Mouse (Mus musculus) stomach, embryonic 15.5 days (tissue): ENCODE results near the gene Zzz3. TPM values are rescaled to one million over a fixed set of nuclear protein-coding genes. Genes with fewer than 3 reads are reported as not detected.
A peak's percentile ranks its signal among the peaks of the same experiment; 100 is the strongest.

ENCODE experiments used
- ATAC-seq: fragments of 200-750 bp; cut with Nextera tagmentation; 2 replicates; pipeline ENCODE4 v1.8.0; 2017; ENCODE audit warnings: low read depth, moderate number of reproducible peaks, moderate TSS enrichment; ENCODE audit not compliant: insufficient read depth, low FRiP score
- H3K27ac ChIP-seq: fragments of 300-500 bp; sonication (generic); 2 replicates; pipeline ENCODE4 v1.5.1; 2015; ENCODE audit warnings: mild to moderate bottlenecking, inconsistent platforms
- H3K27me3 ChIP-seq: fragments of 300-500 bp; sonication (generic); replicated peaks from 2 replicates; pipeline ENCODE4 v1.6.1; 2015; ENCODE audit warnings: inconsistent platforms
- H3K36me3 ChIP-seq: fragments of 300-500 bp; sonication (generic); 2 replicates; pipeline ENCODE4 v1.6.1; 2015; ENCODE audit warnings: inconsistent platforms
- H3K4me1 ChIP-seq: fragments of 300-500 bp; sonication (generic); 2 replicates; pipeline ENCODE4 v1.6.1; 2015; ENCODE audit warnings: inconsistent platforms
- H3K4me2 ChIP-seq: fragments of 300-500 bp; sonication (generic); 2 replicates; pipeline ENCODE4 v1.6.1; 2015; ENCODE audit warnings: mild to moderate bottlenecking, inconsistent platforms
- H3K4me3 ChIP-seq: fragments of 300-500 bp; sonication (generic); replicated peaks from 2 replicates; pipeline ENCODE4 v1.5.1; 2015; ENCODE audit warnings: inconsistent platforms
- H3K9ac ChIP-seq: fragments of 300-500 bp; sonication (generic); 2 replicates; pipeline ENCODE4 v1.6.1; 2015; ENCODE audit warnings: inconsistent platforms
- H3K9me3 ChIP-seq: fragments of 300-500 bp; sonication (generic); 2 replicates; pipeline ENCODE4 v1.6.1; 2016; ENCODE audit warnings: inconsistent platforms
- WGBS: fragments of 180-500 bp; shearing (Covaris S2); methylation state at CpG from one replicate; pipeline ENCODE4 v1.1.7; 2015; 5-methylcytosine and 5-hydroxymethylcytosine counted together
- polyA plus RNA-seq: library from polyadenylated mRNA; unstranded; fragments of >200 nt; fragmentation: Nextera tagmentation; extraction: Ambion mirVana; gene quantifications from 2 replicates; pipeline ENCODE4 v1.2.1, GENCODE M21; 2015

Gene Zzz3
- 41.7 and 44.5 TPM in 2 replicates for polyA plus RNA-seq

DNA sequence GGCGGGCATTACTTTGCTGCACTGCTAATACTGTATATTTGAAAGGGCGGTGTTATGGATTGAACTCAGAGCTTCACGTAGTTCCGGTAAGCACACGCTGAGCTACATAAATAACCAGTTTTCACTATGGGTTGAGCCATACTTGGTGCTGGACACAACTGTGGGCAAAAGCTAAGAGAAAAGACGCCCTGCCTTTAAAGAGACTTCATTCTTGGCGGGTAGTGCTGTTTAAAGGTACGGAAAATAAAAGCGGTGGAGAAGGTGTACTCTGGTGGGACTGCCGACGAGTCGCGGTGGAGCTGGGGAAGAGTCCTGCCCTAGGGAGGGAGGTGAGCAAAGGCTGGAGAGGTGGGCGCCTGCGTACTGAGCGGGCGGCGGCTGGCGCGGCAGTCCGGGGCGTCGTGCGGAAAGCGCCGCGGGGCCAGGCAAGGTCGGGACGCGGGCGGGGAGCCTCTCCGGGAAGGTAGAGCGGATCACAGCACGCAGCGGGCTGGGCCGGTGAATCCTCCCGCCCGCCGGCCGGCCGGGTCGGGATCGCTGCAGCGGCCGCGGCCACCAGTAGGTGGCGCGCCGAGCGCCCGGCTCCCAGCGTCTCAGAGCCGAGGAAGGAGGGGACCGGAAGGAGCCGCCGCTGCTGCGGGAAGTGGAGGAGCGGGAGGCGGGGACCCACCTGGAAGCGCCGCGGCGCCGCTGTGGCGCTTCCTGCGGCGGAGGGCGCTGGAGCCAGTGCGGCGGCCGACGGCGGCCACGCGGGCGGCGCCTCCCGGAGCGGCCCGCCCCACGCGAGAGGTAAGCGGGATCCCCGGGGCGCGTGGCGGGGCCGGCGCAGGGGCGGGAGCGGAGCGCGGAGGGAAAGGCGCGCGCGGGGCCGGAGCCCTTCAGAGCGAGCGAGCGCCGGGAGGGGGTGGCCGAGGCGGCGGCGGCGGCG, at the start of gene Zzz3:
TSS of gene Zzz3 (plus strand) at position 124 of the 928 bp plus-strand sequence.
- H3K9me3 ChIP-seq, result no peaks in the 10 kb centered on the region
- H3K4me2 ChIP-seq, result peak within 1 kb of the TSS; percentile 72
- H3K9ac ChIP-seq, result peak within 1 kb of the TSS; percentile 85
- peak within 1 kb of the TSS; percentile 99 for H3K27ac ChIP-seq
- peak; percentile 90 for ATAC-seq
- under 1% methylated on average over 101 of the region's 108 CpGs for WGBS
- peaks cover 16% of the 10 kb centered on the region; the same call in 1 of the 2 replicates for H3K4me1 ChIP-seq
- peak within 1 kb of the TSS; percentile 87 for H3K4me3 ChIP-seq
- no peaks in the 10 kb centered on the region for H3K27me3 ChIP-seq
- H3K36me3 ChIP-seq, result 0 out of 2 replicates have a peak, but pooled peaks cover 2% of the 10 kb centered on the region

DNA sequence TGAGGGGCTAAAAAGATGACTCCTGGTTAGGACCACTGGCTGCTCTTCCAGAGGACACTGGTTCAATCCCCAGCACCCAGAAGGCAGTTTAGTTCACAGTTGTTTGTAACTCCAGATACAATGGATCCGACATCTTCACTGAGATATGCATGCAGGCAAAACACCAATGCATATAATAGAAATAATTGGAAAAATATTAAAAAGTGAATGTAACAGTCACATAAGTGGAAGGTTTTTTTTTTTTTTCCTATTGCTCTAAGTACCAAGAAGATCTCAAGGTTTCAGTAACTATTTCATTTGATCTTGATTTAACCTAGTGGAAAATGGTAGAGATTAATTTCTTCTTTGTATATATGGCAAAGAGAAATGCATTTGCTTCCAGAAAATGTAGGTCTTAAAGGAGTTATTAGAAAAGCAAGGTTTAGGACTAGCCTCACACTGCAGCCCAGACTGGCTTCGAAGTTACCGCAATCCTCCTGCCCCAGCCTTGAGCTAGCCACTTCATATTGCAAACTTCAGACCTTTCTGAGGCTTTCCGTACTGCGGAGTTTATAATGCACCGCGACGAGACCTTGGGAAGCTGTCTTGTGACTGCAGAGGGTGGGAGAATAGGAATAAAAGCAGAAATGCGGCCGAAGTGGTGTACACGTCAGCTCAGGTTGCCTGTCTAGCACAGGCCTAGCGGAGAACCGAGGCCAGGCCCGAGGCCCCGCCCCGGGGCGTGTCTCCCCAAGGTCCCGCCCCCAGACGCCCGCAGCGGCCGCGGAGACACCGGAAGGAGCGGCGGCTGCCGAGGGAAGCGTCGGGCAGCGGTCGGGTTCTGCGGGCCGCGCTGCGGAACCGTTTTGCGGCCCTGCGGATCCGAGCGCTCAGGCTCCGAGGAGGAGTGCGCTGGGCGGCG, 49.3 kb upstream of the Zzz3 start, which contains the start of gene Usp33:
TSS of gene Usp33 (plus strand) at position 747 of the 901 bp plus-strand sequence.
- H3K4me2 ChIP-seq, result peak within 1 kb of the TSS; percentile 48
- H3K36me3 ChIP-seq, result no peaks in the 10 kb centered on the region
- no peaks in the 10 kb centered on the region for H3K27me3 ChIP-seq
- peak within 1 kb of the TSS; percentile 86 for H3K9ac ChIP-seq
- H3K4me3 ChIP-seq, result peak within 1 kb of the TSS; percentile 65
- peak within 1 kb of the TSS; percentile 78 for H3K27ac ChIP-seq
- 8% methylated on average over 41 of the region's 44 CpGs for WGBS
- ATAC-seq, result peak; percentile 96
- H3K4me1 ChIP-seq, result peaks cover 8% of the 10 kb centered on the region; the same call in 1 of the 2 replicates
- no peaks in the 10 kb centered on the region for H3K9me3 ChIP-seq

DNA sequence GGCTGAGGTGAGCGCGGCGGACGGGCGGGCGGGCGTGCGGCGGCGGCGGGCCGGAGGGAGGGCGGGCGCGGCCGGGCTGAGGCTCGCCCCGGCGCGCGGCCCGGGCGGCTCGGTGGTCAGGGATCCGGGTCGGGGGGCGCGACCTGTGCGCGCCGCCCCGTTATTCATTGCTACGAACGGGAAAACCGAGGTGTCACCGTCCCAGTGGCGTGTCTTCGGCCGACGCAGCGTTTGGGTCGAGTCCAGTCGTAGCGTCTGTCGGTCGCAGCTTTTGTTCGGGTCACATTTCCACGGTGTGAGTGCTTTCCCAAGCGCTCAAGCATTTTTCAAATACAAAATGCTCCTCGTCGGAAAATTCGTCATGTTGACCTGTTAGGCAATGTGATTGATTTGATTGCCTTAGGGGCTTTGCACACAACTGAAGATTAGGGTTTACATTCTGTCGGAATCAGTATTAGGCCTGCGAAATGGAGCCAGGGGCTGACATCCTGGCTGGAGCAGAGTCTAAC, 48.6 kb upstream of the Zzz3 start:
- no peaks in the 10 kb centered on the region for H3K27me3 ChIP-seq
- no peaks in the 10 kb centered on the region for H3K36me3 ChIP-seq
- peaks cover 11% of the 10 kb centered on the region; the same call in 1 of the 2 replicates for H3K4me1 ChIP-seq
- H3K4me3 ChIP-seq, result peak overlapping the region; percentile 65
- peak overlapping the region; percentile 78; the same call in 1 of the 2 replicates for H3K27ac ChIP-seq
- no peak; the same call in 1 of the 2 replicates for ATAC-seq
- peak overlapping the region; percentile 48 for H3K4me2 ChIP-seq
- WGBS, result under 1% methylated on average over 46 of the region's 54 CpGs
- peak overlapping the region; percentile 86 for H3K9ac ChIP-seq
- no peaks in the 10 kb centered on the region for H3K9me3 ChIP-seq

DNA sequence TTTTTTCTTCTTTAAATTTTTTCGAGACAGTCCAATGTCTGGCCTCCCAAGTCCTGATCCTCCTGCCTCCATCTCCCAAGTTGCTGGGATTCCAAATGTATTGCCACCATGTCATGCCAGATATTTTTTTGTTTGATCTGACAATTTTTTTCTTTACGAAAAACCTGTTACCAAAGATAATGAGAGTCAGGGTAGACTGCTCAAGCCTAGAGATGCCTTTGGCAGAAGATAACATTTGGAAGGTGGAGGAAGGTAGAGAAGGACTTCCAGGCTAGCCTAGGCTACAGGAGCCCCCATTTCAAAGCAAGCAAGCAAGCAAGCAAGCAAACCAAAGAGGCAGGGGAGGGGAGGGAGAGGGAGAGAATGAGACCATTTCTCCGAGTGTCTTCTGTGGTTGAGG, 48.0 kb upstream of the Zzz3 start:
- Histone ChIP-seq H3K27me3 (no peaks in the 10 kb centered on the region), H3K4me1 (peaks cover 11% of the 10 kb centered on the region; the same call in 1 of the 2 replicates), H3K9me3 (no peaks in the 10 kb centered on the region), H3K4me3 (peak overlapping the region; percentile 65), H3K9ac (peak overlapping the region; percentile 86; the same call in 1 of the 2 replicates), H3K27ac (no peak overlapping the region), H3K4me2 (peak overlapping the region; percentile 48), H3K36me3 (no peaks in the 10 kb centered on the region)
- 33% methylated on average over 3 of the region's 3 CpGs for WGBS
- no peak for ATAC-seq

DNA sequence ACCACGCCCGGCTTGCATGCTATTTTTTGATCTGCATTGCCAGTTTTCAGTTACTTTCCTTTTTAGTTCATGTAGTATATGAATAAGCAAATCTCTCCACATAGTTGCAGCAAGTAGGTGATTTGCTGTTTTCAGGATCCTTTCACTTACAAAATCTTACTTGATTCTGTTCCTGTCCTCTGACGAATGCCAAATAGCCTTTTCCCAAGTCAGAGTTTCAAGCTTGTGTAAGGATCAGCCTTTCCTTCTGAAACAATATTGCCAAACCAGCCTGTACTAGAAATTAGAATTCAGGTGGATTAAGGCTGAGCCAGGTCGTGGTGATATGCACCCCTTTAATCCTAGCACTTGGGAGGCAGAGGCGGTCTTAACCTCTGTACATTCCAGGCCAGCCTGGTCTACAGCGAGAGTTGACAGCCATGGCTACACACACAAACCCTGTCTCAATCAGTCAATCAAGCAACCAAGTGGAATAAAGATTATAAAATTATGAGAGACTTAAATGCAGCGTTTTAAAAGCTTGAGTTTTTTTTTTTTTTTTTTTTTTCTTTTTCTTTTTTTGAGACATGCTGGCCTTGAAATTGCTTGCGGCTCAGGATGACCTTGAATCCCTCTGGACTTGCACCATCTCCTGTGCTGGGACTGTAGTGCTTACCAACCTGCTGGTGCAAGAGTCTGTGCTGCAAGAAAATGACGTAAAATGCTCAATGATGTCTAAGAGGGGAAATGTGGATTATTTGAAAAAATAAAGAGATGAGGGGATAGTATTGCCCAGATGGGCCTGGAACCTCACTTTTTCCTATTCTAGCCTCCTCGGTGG, 47.1 kb upstream of the Zzz3 start:
- Histone ChIP-seq H3K9ac (no peak overlapping the region), H3K4me1 (peaks cover 11% of the 10 kb centered on the region; the same call in 1 of the 2 replicates), H3K9me3 (no peaks in the 10 kb centered on the region), H3K4me2 (no peak overlapping the region), H3K27ac (no peak overlapping the region), H3K4me3 (no peak overlapping the region), H3K36me3 (no peaks in the 10 kb centered on the region), H3K27me3 (no peaks in the 10 kb centered on the region)
- ATAC-seq, result no peak
- WGBS, result 86% methylated on average over 10 of the region's 10 CpGs

DNA sequence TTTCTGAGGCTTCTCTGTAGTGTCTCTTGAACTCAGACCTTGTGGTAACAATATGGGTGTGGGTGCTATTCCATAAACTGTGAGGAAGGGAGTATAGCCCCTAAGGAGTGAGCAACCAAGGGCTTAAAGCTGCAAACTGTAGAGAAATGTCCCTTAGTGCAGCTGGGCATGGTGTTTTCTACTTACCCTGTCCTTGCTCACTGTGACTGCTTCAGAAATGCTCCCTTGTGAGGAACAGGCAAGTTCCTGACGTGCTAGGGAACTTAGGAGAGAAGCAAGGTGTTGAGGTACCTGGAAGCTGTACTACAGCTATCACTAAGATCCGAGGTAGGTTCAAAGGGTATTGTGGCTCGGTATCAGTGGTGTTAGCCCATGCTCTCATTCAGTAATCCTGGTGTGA, 44.8 kb upstream of the Zzz3 start:
- no peak overlapping the region for H3K9ac ChIP-seq
- no peaks in the 10 kb centered on the region for H3K27me3 ChIP-seq
- H3K4me1 ChIP-seq, result peaks cover 14% of the 10 kb centered on the region; the same call in 1 of the 2 replicates
- H3K36me3 ChIP-seq, result no peaks in the 10 kb centered on the region
- no peak overlapping the region for H3K4me3 ChIP-seq
- no peaks in the 10 kb centered on the region for H3K9me3 ChIP-seq
- ATAC-seq, result no peak
- WGBS, result 60% methylated on average over 3 of the region's 3 CpGs
- H3K4me2 ChIP-seq, result no peak overlapping the region
- no peak overlapping the region for H3K27ac ChIP-seq

DNA sequence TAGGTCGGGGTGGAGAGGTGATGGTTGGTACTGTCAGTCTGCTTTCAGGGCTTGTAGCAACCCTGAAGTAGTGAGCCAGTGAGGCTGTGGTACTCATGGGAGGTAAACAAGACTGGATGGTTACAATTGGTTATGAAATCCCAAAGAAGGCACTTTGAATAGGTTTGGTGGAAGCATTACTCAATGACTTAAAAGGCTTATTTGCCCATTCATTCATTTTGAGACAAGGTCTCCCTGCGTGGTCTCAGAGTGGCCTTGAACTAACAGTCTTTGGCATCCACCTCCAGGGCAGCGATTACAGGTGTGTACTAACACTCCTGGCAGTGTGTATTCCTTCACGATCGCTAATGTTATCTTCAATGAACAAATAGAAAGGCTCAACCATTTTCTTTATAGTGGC, 44.3 kb upstream of the Zzz3 start:
- Histone ChIP-seq H3K9me3 (no peaks in the 10 kb centered on the region), H3K27ac (no peak overlapping the region), H3K4me2 (no peak overlapping the region), H3K27me3 (no peaks in the 10 kb centered on the region), H3K4me1 (peaks cover 14% of the 10 kb centered on the region; the same call in 1 of the 2 replicates), H3K4me3 (no peak overlapping the region), H3K36me3 (no peaks in the 10 kb centered on the region), H3K9ac (no peak overlapping the region)
- WGBS, result 49% methylated on average over 5 of the region's 5 CpGs
- ATAC-seq, result no peak

DNA sequence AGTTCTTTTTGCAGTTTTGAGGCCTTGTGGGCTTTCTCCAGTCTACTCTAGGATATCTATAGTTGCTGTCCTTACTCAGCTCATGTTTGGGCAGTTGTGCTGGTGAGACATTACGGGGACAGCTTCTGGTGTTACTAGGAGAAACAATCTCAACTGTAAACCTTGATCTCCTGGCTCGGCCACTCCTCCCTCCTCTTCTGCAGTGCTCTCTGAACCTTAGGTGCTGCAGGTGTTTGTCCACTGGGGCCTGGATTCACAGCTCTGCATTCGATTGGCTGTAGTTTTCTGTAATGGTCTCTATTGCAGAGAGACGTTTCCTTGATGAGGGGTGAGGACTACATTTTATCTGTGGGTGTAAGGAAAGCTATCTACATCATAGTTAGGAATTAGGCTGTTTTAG, 43.0 kb upstream of the Zzz3 start:
- no peaks in the 10 kb centered on the region for H3K36me3 ChIP-seq
- no peak; the same call in 1 of the 2 replicates for ATAC-seq
- H3K4me3 ChIP-seq, result no peak overlapping the region
- no peak overlapping the region for H3K9ac ChIP-seq
- 72% methylated on average over 4 of the region's 4 CpGs for WGBS
- no peak overlapping the region for H3K27ac ChIP-seq
- H3K9me3 ChIP-seq, result no peaks in the 10 kb centered on the region
- peaks cover 14% of the 10 kb centered on the region; the same call in 1 of the 2 replicates for H3K4me1 ChIP-seq
- H3K4me2 ChIP-seq, result no peak overlapping the region
- H3K27me3 ChIP-seq, result no peaks in the 10 kb centered on the region

DNA sequence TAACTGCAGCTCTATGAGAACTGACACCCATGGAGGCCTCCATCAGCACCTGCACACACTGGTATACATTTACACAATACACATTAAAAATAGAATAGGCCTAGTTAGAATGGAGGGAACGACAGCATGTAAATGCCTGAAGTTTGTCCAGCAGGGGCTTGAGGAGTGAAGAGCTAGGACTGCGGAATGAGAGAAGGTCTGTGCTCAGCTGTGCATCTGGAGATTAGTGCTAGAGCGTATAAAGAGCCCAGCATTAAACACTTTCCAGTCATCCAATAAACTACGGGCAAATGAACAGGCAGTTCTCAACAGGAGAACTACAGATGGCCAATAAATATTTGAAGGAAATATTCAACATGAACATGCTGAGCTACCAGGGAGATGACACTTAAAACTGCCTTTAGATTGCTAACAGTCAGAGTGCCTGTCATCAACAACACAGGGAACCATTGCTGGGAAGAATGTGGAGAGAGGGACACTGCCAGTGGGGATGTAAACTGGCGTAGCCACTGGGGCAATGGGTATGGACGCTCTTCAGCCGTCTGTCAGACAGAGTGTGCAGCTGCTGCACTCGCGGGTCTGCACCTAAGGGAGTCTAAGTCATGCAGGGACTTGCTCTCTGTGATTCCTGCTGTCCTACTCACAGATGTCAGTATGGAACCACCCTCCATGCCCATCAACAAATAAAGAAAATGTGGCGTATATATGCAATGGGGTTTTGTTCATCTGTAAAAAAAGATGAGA, 41.7 kb upstream of the Zzz3 start:
- Histone ChIP-seq H3K4me1 (peaks cover 14% of the 10 kb centered on the region; the same call in 1 of the 2 replicates), H3K36me3 (0 out of 2 replicates have a peak, but pooled peaks cover 2% of the 10 kb centered on the region), H3K27me3 (no peaks in the 10 kb centered on the region), H3K9ac (no peak overlapping the region), H3K4me2 (no peak overlapping the region), H3K9me3 (no peaks in the 10 kb centered on the region), H3K4me3 (no peak overlapping the region), H3K27ac (no peak overlapping the region)
- no peak for ATAC-seq
- 74% methylated on average over 10 of the region's 10 CpGs for WGBS

DNA sequence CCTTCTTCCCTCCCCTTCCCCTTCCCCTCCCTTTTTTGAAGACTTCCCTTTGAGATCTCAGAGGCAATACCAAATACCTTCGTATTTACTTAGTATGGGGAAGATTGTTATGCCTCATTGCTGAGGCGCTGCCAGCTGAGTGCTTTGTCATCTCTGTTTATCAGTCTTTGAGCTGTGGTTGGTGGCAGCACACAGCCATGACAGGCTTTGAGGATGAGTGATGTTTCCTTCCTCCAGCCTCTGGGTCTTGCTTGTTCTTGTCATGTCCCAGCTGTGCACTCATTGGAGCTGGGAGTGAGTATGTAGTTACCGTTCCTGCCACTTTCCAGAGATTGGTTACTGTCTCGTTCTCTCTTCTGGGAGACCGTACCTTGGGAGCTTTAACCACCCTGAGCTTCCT, 39.9 kb upstream of the Zzz3 start:
- peak; percentile 77; the same call in 1 of the 2 replicates for ATAC-seq

More for the DNA sequence above, 39.9 kb upstream of the Zzz3 start:
- no peak overlapping the region for H3K9ac ChIP-seq
- H3K4me1 ChIP-seq, result peaks cover 13% of the 10 kb centered on the region; the same call in 1 of the 2 replicates
- H3K4me2 ChIP-seq, result no peak overlapping the region
- 15% methylated on average over 5 of the region's 5 CpGs for WGBS
- peak overlapping the region; percentile 23; the same call in 1 of the 2 replicates for H3K27ac ChIP-seq
- H3K36me3 ChIP-seq, result 0 out of 2 replicates have a peak, but pooled peaks cover 4% of the 10 kb centered on the region
- H3K27me3 ChIP-seq, result no peaks in the 10 kb centered on the region
- H3K9me3 ChIP-seq, result no peaks in the 10 kb centered on the region
- no peak overlapping the region for H3K4me3 ChIP-seq
